Mouse (Mus musculus) forebrain, postnatal 0 days (tissue): ENCODE measurements around the gene Ptprd. TPM values are rescaled to one million over a fixed set of nuclear protein-coding genes. Genes with fewer than 3 reads are reported as not detected.

Experiments used
- ATAC-seq: fragments of 200-750 bp; cut with Nextera tagmentation; 2 replicates; pipeline ENCODE4 v1.8.0; 2017; ENCODE audit warnings: mild to moderate bottlenecking, moderate library complexity
- DNase-seq: peaks from one replicate; pipeline ENCODE4 v3.0.0-alpha.2; 2015
- H3K27ac ChIP-seq: fragments of 300-500 bp; sonication (generic); 2 replicates; pipeline ENCODE4 v1.5.1; 2014; ENCODE audit warnings: low read depth, mild to moderate bottlenecking, antibody characterized with exemption, low read length, moderate library complexity, mixed read lengths
- H3K27me3 ChIP-seq: fragments of 300-500 bp; sonication (generic); 2 replicates; pipeline ENCODE4 v1.6.1; 2014; ENCODE audit warnings: mild to moderate bottlenecking, low read length, mixed read lengths; ENCODE audit not compliant: insufficient read depth
- H3K36me3 ChIP-seq: fragments of 300-500 bp; sonication (generic); 2 replicates; pipeline ENCODE4 v1.6.1; 2014; ENCODE audit warnings: mild to moderate bottlenecking, moderate library complexity; ENCODE audit not compliant: insufficient read depth
- H3K4me1 ChIP-seq: fragments of 300-500 bp; sonication (generic); 2 replicates; pipeline ENCODE4 v1.6.1; 2014; ENCODE audit warnings: antibody characterized with exemption; ENCODE audit not compliant: insufficient read depth
- H3K4me2 ChIP-seq: fragments of 300-500 bp; sonication (generic); 2 replicates; pipeline ENCODE4 v1.6.1; 2014; ENCODE audit warnings: low read depth, mild to moderate bottlenecking, moderate library complexity
- H3K4me3 ChIP-seq: fragments of 300-500 bp; sonication (generic); 2 replicates; pipeline ENCODE4 v1.5.1; 2014; ENCODE audit warnings: low read depth, low read length, mixed read lengths
- H3K9ac ChIP-seq: fragments of 300-500 bp; sonication (generic); 2 replicates; pipeline ENCODE4 v1.6.1; 2014; ENCODE audit warnings: mild to moderate bottlenecking
- H3K9me3 ChIP-seq: fragments of 300-500 bp; sonication (generic); 2 replicates; pipeline ENCODE4 v1.6.1; 2016; ENCODE audit warnings: low read length
- CTCF ChIP-seq: sonication (generic); IDR thresholded peaks from 2 replicates; pipeline ENCODE4 v1.5.1; 2016; ENCODE audit warnings: antibody characterized with exemption, control low read depth, low read depth
- WGBS: fragments of 180-500 bp; shearing (Covaris S2); extraction: QIAGEN DNeasy Blood & Tissue Kit; methylation state at CpG from one replicate; pipeline ENCODE4 v1.1.7; 2014; 5-methylcytosine and 5-hydroxymethylcytosine counted together
- polyA plus RNA-seq: library from polyadenylated mRNA; unstranded; fragments of >200 nt; fragmentation: Nextera tagmentation; extraction: Ambion mirVana; gene quantifications from 2 replicates; pipeline ENCODE4 v1.2.1, GENCODE M21; 2015
- total RNA-seq: library from RNA; depleted of rRNA; stranded (reverse); fragments of >200 nt; gene quantifications from 2 replicates; pipeline ENCODE4 v1.2.3, GENCODE M21; 2014

Gene Ptprd
- total and polyA plus RNA-seq, 2 experiments from 2014 or later, result 58.3 to 120 TPM

GRCm38 (mm10) chr4:76941382-76942360 lies 1270.1 kb downstream of the Ptprd start:
- ATAC-seq, result no peak
- 85% methylated on average over 6 of the region's 6 CpGs for WGBS

GRCm38 (mm10) chr4:76931559-76931958 lies 1280.2 kb downstream of the Ptprd start:
- no peak for DNase-seq
- 65% methylated on average over 2 of the region's 2 CpGs for WGBS
- Histone ChIP-seq H3K27me3 (no peaks in the 10 kb centered on the region), H3K4me3 (no peak overlapping the region), H3K4me1 (no peaks in the 10 kb centered on the region), H3K36me3 (no peaks in the 10 kb centered on the region), H3K4me2 (no peak overlapping the region), H3K27ac (no peak overlapping the region), H3K9me3 (no peaks in the 10 kb centered on the region), H3K9ac (no peak overlapping the region)
- TF ChIP-seq CTCF, result no peak
- no peak for ATAC-seq

More at GRCm38 (mm10) chr4:76941382-76942360, 1270.1 kb downstream of the Ptprd start:
- Histone ChIP-seq H3K4me3 (no peak overlapping the region), H3K27ac (no peak overlapping the region), H3K9ac (no peak overlapping the region), H3K4me1 (no peaks in the 10 kb centered on the region), H3K4me2 (no peak overlapping the region), H3K36me3 (no peaks in the 10 kb centered on the region), H3K9me3 (no peaks in the 10 kb centered on the region), H3K27me3 (no peaks in the 10 kb centered on the region)
- no peak for DNase-seq
- TF ChIP-seq CTCF, result no peak

- no peak overlapping the region for H3K4me2 ChIP-seq
- no peak overlapping the region for H3K27ac ChIP-seq
- H3K36me3 ChIP-seq, result no peaks in the 10 kb centered on the region
- H3K9me3 ChIP-seq, result no peaks in the 10 kb centered on the region
- no peaks in the 10 kb centered on the region for H3K4me1 ChIP-seq
- TF ChIP-seq CTCF, result no peak
- no peaks in the 10 kb centered on the region for H3K27me3 ChIP-seq
- no peak for DNase-seq
- 78% methylated on average over 5 of the region's 5 CpGs for WGBS
- no peak overlapping the region for H3K9ac ChIP-seq
- no peak for ATAC-seq
- no peak overlapping the region for H3K4me3 ChIP-seq
Observed at GRCm38 (mm10) chr4:76913532-76914150, 1298.1 kb downstream of the Ptprd start.

- H3K9me3 ChIP-seq, result no peaks in the 10 kb centered on the region
- 8% methylated on average over 1 of the region's 1 CpGs for WGBS
- no peak for DNase-seq
- ATAC-seq, result no peak
- H3K9ac ChIP-seq, result no peak overlapping the region
- no peaks in the 10 kb centered on the region for H3K4me1 ChIP-seq
- H3K4me2 ChIP-seq, result no peak overlapping the region
- H3K27me3 ChIP-seq, result no peaks in the 10 kb centered on the region
- H3K4me3 ChIP-seq, result no peak overlapping the region
- TF ChIP-seq CTCF, result no peak
- no peaks in the 10 kb centered on the region for H3K36me3 ChIP-seq
- no peak overlapping the region for H3K27ac ChIP-seq
Observed at GRCm38 (mm10) chr4:76901692-76902091, 1310.1 kb downstream of the Ptprd start.

- DNase-seq, result no peak
- no peaks in the 10 kb centered on the region for H3K27me3 ChIP-seq
Observed at GRCm38 (mm10) chr4:76889669-76890068, 1322.1 kb downstream of the Ptprd start.

GRCm38 (mm10) chr4:76881610-76882009 lies 1330.2 kb downstream of the Ptprd start:
- no peak overlapping the region for H3K4me3 ChIP-seq
- ATAC-seq (no peak), DNase-seq (no peak)
- H3K4me1 ChIP-seq, result no peaks in the 10 kb centered on the region
- H3K9ac ChIP-seq, result no peak overlapping the region
- no peaks in the 10 kb centered on the region for H3K36me3 ChIP-seq
- no peak overlapping the region for H3K4me2 ChIP-seq
- TF ChIP-seq CTCF, result no peak
- H3K27ac ChIP-seq, result no peak overlapping the region
- no peaks in the 10 kb centered on the region for H3K27me3 ChIP-seq
- WGBS, result 30% methylated on average over 3 of the region's 3 CpGs
- H3K9me3 ChIP-seq, result no peaks in the 10 kb centered on the region

More at GRCm38 (mm10) chr4:76889669-76890068, 1322.1 kb downstream of the Ptprd start:
- no peak for ATAC-seq
- no peaks in the 10 kb centered on the region for H3K9me3 ChIP-seq
- 96% methylated on average over 1 of the region's 1 CpGs for WGBS
- TF ChIP-seq CTCF, result no peak
- H3K4me1 ChIP-seq, result no peaks in the 10 kb centered on the region
- H3K36me3 ChIP-seq, result no peaks in the 10 kb centered on the region
- H3K4me2 ChIP-seq, result no peak overlapping the region
- H3K4me3 ChIP-seq, result no peak overlapping the region
- no peak overlapping the region for H3K9ac ChIP-seq
- H3K27ac ChIP-seq, result no peak overlapping the region

GRCm38 (mm10) chr4:76870971-76871370 lies 1340.8 kb downstream of the Ptprd start:
- no peak overlapping the region for H3K27ac ChIP-seq
- no peaks in the 10 kb centered on the region for H3K4me1 ChIP-seq
- H3K36me3 ChIP-seq, result no peaks in the 10 kb centered on the region
- no peak overlapping the region for H3K4me2 ChIP-seq
- WGBS, result 93% methylated on average over 1 of the region's 1 CpGs
- ATAC-seq (no peak), DNase-seq (no peak)
- no peaks in the 10 kb centered on the region for H3K27me3 ChIP-seq
- H3K9me3 ChIP-seq, result no peaks in the 10 kb centered on the region
- no peak for TF ChIP-seq CTCF
- H3K4me3 ChIP-seq, result no peak overlapping the region
- H3K9ac ChIP-seq, result no peak overlapping the region
